Mouse (Mus musculus): ENCODE results near the gene Glis3.

Glis3 gene

DNA sequence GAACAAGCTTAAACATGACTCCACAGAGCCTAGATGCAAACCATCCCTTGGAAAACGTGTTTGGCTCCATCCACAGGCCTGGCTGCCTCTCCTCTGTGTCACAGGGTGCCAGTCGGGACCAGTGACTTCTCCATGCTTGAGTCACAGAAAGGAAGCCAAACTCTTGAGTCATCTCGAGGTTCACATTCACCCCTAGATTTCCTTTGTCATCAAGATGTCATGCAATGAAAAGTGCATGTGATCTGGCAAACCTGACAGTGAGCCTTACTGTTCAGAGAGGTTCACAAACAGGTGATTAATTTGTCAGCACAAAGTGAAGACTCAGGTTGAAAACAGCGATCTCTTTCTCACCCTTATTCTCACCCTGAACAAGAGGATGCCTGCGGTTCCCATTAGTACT, 290.7 kb downstream of the Glis3 start:
- DNase-seq (ENCODE audit: low read depth, low spot score) = no peak

DNA sequence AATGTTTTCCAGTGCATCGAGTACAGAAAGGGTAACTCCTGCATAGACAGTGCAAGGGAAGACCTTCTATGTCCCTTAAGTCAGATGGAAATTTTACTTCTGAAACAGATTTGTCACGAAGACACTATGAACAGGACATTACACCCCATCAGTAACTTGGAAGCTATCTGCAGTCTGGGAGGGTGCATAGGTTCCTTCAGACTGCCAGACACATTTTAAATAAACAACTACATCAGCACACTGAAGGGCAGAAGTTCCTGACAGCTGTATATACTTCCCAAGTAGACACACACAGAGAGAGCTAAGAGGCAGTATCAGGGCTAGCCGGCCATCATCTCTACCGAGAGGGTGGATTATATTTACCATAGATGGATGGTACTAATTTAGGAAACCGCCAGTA, 296.5 kb downstream of the Glis3 start:
- no peak for DNase-seq (ENCODE audit: low read depth, low spot score)

DNA sequence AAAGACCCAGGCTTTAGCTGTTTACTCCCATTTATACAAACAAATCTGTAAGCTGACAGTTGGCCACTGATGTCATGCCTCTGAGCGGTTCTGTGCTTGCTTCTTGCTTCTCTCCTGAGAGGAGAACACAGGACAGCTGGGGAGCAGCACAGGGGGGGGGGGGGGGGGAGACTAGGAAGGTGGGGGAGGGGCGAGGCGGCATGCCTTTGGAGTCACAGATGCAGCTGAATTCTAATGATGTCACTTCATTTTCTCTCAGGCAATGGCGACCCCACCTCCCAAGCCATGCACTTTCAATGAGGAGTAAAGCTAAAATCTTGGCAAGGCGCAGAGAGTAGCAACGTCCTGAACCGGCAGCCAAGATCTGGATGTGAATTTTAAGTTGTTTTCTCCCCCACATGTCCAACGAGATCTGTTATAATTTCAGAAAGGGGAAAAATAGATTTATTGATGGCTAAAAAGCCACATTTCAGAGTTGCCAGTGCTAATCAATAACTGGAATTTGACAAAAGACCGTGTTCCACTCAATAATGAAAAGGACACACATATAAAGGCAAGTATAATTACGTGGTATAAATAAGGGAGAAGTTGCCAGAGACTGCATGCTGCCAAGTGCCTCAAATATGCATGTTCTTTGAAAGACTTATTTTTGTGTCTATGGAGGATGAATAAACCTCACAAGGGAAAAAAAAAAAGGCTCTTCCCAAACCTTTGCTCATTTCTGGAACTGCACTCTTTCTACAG, 297.5 kb downstream of the Glis3 start:
- no peak for DNase-seq (ENCODE audit: low read depth, low spot score)

DNA sequence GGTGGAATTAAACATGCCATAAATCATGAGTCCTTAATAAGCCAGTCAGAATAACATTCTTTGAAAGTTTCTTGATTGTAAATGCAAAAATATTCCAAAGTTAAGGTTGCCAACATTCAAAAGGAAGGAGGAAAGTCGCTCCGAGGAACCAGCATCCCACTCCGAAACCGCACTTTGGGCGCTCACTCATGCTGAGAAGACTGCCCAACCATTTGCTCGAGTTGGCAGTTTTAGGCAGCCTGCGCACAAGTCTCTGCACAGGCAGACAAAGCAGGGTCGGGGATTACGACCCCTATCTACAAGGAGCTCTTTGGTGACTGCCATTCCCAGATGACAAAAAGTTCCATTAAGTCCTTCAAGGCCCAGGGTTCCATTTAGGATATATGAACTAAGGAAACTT, 298.4 kb downstream of the Glis3 start:
- no peak for DNase-seq (ENCODE audit: low read depth, low spot score)

DNA sequence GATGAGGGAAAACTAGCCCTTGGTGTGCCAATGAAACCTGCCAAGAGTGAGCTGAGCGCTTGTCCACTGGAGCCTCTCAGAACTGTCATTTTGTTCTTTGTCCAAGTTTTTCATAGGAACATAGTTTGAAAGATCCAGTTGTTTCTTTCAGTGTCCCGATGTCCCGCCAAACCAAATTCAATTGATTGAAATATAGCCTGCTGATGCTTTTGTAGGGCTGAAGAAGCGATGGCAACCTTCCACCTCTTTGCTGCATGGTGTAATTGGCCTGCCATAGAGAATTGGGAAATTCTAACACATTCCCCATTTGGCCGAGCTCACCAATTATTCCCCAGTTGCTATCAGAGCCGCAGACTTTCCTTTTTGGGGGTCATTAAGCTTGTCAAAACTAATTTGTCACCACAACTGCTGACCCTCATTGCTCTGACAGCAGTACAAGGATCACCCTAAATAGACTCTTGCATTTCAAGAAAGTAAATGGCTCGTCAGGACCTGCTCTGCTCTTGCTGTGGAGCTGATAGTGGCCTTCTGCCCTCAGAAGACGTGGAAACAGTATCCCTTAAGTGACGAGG, 299.1 kb downstream of the Glis3 start:
- no peak for DNase-seq (ENCODE audit: low read depth, low spot score)

DNA sequence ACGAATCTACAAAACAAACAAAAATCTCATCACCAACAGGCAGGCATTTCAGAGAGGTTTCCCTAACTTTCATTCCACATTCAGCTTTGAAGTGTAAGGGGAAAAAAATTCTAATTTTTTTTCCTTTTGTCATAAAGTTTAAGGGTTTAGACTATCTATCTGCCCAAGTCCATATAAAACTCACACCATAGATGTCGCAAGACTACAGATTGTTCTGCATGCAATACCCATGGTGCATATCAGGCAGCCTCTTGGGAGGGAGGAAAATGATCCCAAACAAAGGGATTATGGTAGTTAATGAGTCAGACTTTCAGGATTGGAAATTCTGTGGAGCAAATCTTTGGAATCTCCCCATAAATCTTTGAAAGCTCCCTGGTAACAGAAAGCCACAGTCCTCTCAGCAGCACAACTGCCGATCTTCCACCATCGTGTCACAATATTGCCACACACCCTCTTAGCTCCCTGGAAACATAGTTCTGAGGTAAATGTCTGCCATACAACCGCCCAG, 302.0 kb downstream of the Glis3 start:
- DNase-seq (ENCODE audit: low read depth, low spot score) = no peak

DNA sequence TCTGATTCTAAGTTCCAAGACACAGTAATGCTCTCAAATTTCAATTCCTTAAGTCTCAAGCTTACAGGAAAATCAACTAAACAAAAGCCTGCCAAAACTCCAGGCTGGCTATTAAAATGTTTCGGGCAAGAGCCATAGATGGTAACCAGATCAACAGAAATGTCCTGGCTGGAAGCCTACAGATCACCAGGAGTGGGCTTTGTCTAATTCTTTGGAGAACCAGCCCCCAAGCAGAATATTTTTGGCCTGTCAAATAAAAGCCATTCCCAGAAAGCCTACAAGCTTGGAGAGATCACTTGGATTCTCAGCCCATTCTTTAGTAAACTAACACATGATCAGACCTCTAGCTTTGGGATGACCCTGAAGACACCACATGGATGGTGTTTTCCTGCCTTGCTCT, 303.5 kb downstream of the Glis3 start:
- DNase-seq (ENCODE audit: low read depth, low spot score) = no peak

DNA sequence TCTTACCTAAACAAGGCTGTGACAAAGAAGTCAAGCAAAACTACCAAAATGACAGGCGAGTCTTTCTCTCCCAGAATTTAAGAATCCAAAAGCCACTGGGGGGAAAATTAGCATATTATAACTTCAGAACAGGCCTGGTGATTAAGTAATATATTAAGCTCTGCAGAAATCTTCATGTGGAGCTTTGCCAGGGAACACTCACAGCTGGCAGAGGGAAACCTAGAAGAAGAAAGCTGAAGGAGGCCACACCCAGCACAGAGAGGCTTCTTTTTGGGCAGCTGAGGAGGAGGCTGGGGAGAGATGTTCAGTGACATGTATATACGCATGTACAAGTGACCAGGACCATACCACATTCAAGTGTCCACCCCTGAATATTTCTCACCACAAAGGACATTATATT, 304.1 kb downstream of the Glis3 start:
- DNase-seq (ENCODE audit: low read depth, low spot score) = no peak

DNA sequence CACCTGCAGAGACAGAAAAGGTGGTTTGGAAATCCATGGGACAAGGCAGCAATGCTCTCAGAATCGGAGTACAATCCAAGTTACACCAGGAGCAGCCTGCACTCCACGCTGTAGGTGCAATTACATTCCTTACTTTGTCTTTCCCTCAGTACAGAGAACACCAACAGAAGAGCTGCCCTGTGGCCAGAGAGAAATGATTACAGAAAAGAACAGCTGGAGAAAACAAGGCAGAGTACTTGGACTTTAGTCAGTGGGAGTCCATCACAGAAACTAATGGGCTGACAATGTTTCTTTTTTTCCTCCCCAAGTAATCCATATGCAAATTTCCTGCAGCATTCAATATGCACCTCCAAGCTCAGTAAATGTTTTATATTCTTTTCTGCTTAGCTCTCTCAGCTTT, 305.4 kb downstream of the Glis3 start:
- DNase-seq (ENCODE audit: low read depth, low spot score) = no peak

DNA sequence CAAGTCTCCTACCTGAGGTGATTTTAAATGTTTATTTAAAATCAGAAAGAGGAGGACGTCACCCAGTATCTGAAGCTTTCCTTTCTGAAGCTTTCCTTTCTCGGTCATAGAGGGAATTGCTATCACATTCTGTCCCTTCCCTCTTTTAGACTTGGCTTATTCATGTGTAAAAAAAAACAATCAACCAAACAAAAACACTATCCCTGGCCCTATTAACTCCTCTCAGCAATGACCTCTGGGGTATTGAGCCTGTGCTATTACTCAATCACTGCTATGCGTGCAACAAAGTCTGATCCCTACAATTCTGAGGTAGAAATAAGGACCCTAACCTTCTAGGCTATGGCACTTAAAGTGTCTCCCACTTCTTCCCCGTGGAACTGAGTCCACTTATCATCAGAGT, 311.7 kb downstream of the Glis3 start:
- no peak for DNase-seq (ENCODE audit: low read depth, low spot score)

DNA sequence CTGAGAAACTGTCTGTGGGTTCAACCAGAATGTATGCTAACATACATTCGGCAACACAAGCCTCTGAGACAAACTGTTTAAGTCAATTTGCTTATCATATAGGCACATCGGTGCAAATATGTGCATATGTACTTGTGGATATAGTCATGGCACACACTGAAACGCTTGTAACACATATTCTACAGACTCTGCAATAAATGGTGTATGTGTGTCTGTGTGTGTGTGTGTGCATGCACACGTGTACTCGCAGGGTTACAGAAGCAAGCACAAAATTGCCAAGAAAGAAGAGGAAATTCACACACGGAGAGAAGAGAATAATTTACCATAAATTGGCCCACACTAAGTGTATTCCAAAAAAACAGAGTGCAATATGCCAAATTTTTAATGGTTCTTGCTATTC, 312.6 kb downstream of the Glis3 start:
- no peak for DNase-seq (ENCODE audit: low read depth, low spot score)

DNA sequence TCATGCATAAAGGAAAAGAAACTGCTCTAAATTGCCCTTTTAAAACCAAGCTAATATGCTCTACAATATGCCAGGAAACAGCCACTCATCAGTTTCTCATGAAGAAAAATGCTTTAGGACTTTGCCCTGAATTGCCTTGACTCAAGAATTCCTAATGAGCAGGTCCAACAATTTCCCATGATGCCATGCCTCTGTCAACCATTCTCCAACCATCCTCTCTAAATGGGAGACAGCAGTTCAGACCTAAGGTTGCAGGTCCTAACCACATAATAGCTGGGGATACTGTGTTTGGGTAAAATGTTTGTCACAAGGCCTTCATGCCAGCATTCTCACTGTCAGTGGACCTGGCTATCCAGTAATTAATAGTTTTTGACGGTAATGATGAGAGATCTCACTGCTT, 313.1 kb downstream of the Glis3 start:
- no peak for DNase-seq (ENCODE audit: low read depth, low spot score)

DNA sequence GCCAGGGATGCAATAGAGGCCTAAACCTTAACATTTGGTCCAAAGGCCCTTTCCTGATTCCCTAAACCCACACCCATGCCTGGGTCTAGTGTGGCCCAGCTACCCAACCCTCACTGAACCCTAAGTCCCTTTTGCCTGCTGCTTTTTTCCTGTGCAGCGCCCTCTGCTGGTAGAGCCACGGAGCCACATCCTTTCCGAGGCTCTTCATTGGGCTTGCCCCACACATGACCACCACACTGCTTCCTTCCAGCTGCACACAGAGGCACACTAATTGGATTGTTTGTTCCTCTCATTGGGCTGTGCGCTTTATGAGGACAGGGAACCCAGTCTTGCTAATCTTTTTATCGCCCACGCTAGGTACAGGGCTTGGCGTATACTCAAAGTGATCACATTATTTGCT, 314.0 kb downstream of the Glis3 start:
- no peak for DNase-seq (ENCODE audit: low read depth, low spot score)

DNA sequence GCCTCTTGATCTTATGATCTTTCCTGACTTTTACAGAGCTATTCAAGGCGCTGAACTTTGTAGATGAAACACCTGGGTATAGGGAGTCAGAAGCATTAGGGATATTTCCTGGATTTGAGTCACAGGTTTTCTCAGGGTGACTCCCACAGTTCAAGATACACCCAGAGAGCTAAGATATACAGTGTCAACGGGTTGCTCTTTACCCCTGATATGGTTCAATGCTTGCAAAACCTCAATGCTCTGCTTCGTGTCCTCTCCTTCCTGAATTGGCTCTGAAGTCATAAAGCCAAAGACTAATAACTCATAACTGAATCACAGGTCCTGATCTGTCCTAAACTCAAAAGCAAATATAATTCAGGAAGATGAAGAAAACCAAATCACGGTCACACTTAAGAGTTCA, 319.0 kb downstream of the Glis3 start:
- no peak for DNase-seq (ENCODE audit: low read depth, low spot score)

DNA sequence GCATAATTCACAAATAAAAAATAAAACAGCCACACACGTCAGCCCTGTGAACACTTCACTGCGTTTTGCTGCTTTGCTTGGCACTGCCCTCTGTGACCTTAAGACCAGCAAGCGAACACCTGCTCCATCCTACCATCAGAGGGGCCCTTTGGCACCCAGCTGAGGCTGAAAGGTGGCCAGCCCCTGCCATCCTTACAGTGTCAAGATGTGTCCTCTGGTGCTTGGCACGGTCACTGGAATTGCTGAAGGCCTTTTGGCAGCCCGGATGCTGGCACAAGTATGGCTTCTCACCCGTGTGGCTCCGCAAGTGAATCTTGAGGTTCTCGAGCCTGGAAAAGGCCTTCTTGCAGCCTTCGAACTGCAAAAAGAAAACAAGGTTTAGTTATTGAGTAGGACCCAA, 322.3 kb downstream of the Glis3 start:
- DNase-seq (ENCODE audit: low read depth, low spot score) = no peak

DNA sequence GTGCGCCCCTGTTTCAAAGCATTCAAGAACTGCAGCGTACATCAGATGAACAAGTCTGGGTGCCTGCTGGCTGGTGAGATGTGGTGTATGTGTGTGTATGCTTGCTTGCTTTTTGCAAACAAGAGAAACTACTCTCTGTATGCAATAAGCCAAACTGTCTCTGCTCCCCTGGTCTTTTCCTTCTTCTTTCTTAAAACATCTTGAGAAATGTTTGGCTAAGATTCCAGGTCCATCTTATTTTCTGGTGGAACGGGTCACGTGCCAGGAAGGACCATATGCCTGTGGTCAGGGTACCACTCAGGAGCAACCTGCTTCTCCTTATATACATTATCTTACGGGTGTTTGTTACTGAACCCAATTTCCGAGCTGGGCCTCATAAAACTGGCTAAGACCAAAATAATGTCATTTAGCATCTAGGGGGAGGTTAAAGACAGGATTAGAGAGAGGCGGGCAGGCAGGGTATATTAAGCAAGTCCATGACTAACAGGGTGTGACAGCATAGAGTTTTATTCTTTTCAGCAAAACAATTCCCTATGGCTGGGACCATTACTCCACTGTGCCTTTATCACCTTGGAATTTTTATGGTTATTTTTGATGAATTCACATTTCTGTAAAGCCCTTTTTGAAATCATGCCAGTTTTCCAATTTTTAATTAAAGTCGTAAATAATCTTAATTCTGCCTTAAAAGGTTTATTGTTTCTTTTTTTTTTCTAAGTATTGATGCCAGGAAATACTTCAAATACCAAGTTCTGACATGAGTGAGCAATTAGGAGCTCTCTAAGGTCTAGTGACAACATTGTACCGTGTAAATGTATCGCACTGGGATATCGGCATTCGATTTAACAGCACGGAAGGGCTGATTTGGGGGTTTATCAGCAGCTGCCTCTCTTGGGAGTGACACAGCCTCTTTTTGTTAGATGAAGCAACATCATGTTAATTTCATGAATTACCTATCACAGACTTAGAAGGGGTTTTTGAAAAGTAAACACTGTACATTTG, 328.5 kb downstream of the Glis3 start:
- DNase-seq (ENCODE audit: low read depth, low spot score) = no peak

DNA sequence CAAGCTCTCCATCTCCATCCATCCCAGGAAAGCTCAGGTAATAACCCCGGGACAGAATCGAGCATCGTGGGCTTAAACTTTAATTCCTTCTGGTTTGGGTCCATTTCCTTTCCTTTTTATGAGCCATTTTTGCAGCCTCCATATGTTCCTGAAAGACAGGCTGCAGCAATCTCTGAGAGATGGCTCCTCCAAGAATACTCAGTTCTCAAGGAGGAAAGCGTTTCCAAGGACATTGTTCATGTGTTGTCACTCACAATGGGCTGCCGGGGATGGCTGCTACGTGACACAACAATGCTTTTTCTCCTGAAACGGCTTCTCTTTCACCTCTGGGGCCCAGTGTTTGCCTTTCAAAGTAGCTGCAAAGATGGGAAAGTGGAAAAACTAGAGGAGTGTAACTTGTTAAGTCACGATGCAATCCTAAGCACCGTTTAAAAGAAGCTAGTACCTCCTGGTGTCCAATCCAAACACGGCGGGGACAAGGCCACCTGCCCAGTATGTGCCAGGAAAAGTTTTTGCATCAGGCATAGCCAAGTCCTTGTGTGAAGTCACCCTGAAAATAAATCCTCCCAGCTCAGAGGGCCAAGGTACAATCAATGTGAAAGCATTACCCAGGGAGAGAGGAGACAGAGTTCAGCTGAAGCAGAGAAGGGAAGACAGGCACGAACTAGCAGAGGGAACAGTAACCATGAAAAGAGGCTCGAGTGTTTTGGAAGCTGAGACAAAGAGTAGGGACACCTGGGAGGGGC, 332.6 kb downstream of the Glis3 start:
- no peak for DNase-seq (ENCODE audit: low read depth, low spot score)

DNA sequence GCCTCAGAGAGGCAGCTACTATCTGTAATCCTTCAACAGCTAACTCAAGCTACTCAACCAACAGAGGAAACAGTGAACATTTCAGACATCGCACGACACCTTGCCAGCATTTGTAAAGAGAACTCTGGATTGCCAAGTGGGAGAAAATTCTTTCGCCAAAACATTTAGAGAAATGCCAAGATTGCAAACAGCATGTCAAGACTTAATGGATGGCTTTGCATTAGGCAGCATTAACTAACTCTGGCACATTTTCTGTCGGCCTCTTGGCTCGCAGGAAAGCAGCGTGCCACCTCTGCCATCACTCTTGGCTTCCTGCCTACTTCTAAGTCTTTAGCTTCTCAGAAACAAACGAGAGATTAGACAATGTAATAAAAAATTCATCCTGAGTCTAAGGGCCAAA, 336.2 kb downstream of the Glis3 start:
- no peak for DNase-seq (ENCODE audit: low read depth, low spot score)

DNA sequence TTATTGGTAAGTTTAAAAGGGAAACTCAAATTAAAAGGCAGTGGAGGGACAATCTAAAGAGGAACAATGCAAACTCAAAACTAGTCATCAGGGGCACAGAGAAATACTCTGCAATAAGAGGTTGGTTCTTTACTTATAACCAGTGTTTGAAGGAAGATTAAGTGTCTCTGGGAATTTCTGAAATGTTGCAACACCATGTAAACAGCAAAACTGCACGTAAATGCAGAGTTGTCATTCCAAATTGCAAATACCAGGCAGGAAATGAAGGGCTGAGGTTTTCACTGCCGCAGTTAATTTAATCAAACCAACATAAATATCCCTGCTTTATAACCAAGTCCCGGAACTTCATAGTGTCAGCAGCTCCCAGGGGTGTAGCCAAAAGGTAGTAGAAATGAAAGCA, 342.3 kb downstream of the Glis3 start:
- DNase-seq (ENCODE audit: low read depth, low spot score) = no peak

DNA sequence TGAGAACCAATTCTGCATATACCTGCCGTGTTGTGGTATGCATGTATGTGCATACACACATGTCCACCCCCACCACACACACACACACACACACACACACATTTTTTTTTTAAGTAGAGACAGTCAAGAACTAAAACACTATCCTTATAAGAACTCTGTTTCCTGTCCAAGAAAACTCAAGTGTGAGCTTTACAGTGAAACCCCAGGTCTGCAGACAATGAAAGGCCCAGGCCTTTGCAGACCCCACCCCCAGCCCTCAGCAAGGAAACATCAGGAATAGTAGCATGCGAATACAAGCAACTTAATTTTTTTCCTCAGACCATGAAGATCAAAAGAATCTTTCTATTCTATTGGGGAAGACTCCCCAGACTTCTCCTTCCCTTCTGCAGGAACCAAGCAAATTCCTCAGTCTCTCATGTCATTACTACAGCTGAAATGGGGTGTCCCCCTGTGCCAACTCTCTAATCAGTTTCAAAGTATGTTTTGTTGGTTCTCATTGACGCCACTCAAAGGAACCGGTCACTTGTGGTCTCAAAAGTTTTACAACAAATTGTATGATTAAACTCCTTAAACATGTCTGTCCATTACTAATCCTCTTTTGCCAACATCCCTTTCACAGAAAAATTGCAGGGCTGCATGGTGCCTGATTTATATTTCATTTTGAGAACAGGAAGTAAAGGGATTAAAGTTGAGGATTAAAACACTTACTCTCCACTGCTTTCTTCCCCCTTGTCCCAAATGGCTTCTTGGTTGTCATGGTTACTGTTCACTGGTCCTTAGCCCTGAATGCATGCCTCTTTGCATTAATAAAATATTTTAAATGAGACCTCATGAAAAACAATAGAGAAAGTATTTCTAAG, 343.0 kb downstream of the Glis3 start:
- DNase-seq (ENCODE audit: low read depth, low spot score) = no peak

DNA sequence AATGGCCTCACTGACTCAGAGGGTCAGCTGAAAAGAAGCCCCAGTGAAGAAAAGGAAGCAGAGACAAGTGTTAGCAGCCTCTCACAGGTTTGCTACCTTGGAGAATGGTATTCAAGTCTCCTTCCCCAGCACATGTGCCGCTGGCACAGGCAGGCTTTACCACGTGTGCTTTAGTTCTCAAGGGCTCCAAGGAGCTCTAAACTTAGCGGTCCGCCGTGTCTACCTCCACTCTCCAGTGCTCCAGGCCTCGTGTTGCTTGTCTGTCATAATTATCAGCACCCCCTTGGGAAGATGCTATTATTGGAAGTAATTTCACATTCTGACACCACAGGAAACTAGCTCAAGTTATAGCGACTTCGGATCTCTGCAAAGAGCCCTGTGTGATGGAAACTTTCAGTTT, 344.0 kb downstream of the Glis3 start:
- DNase-seq (ENCODE audit: low read depth, low spot score) = no peak

All from retina, postnatal 7 days (tissue).